Mouse (Mus musculus) c-Kit-positive CD71-positive TER-119-negative erythroid progenitor cells, embryonic 14.5 days (primary cell): ENCODE results near the gene Fhit.

Experiments
- DNase-seq: peaks from one replicate; pipeline ENCODE4 v3.0.0-alpha.2; 2013; ENCODE audit warnings: low read depth

Fhit gene

GRCm38 (mm10) chr14:9684362-9684761 is 1477.5 kb downstream of the Fhit start:
- no peak for DNase-seq

DNA sequence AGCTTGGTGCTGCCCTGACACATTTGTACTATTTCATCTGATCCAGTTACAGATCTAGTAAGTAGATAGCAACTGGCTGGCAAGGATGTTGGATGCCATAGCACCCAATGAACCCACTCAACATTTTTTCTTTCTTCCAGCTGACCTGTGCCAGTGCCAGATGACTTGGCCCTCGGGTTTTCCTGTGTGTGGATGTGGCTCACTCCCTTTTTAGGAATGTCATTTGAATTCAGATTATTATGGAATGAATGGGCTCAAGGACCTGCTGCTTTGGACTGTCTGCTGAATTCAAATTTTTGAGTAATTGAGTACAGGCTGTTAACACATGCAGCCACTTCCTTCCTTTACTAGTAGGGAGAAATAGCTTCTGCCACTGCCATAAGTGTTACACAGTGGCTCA is 1489.1 kb downstream of the Fhit start:
- no peak for DNase-seq

GRCm38 (mm10) chr14:9671776-9672175 is 1490.1 kb downstream of the Fhit start:
- DNase-seq: no peak

- no peak for DNase-seq
These were observed 1492.1 kb downstream of the Fhit start for GRCm38 (mm10) chr14:9669766-9670165.

GRCm38 (mm10) chr14:9658445-9658844 is 1503.4 kb downstream of the Fhit start:
- DNase-seq: no peak

DNA sequence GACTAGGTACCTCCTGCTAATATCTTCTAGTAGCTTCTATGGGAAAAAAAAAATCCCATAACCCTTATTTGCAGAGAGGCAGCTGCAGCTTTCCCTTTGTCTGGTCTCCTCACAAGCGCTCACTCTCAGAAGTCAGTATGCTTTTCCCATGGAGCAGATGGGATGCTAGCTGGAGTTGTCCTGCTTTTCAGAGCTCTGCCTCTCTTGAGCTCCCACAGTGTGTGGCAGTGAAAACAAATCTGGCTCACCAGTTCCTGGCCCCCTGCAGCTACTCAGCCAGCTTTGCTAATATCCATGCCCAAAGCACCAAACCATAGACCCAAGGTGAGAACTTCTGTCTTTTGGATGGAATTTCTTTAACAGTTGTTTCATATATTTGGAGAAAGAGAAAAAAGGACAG is 1510.4 kb downstream of the Fhit start:
- DNase-seq: no peak

- no peak for DNase-seq
These were observed 1513.4 kb downstream of the Fhit start for GRCm38 (mm10) chr14:9648416-9648815.

- DNase-seq: no peak
These were observed 1515.6 kb downstream of the Fhit start for GRCm38 (mm10) chr14:9646233-9646632.

GRCm38 (mm10) chr14:9644216-9645166 is 1517.3 kb downstream of the Fhit start:
- no peak for DNase-seq

- no peak for DNase-seq
These were observed 1518.1 kb downstream of the Fhit start for GRCm38 (mm10) chr14:9643700-9644099.

DNA sequence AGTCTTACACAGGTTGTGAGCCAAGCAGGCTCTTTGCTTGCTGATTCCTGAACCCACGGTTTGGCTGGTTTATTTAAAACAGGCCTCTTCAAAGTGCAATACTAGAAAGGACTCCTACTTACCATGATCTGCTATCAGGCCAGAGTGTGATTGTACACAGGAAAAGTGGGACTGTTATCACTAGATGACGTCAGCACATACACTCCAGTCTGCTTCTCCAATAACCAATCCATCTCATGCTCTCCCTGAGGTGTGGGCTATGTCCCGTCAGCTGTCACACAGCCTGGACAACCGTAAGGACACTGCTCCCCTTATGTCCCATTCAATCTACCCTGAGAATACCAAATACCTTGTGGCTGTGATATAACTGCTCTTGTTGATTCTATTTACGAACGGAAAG is 1519.2 kb downstream of the Fhit start:
- no peak for DNase-seq

DNA sequence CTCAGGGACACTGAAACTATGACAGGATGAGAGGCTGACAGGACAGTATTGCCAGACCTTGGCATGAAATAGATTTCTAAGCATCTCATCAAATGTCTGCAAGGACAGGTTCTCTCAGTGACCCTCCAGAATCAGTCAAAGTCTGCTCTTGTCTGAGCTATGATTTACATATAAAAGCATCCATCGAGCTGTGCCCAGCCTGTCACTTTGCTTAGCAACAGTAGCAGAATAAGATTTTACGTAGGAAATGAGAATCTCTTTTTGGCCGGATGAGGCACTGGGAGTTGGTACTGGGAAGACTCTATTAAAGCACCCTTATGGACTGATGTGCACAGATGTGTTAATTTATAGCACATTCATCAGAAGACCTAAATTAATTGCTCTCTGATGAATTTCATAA is 1519.8 kb downstream of the Fhit start:
- DNase-seq: no peak

DNA sequence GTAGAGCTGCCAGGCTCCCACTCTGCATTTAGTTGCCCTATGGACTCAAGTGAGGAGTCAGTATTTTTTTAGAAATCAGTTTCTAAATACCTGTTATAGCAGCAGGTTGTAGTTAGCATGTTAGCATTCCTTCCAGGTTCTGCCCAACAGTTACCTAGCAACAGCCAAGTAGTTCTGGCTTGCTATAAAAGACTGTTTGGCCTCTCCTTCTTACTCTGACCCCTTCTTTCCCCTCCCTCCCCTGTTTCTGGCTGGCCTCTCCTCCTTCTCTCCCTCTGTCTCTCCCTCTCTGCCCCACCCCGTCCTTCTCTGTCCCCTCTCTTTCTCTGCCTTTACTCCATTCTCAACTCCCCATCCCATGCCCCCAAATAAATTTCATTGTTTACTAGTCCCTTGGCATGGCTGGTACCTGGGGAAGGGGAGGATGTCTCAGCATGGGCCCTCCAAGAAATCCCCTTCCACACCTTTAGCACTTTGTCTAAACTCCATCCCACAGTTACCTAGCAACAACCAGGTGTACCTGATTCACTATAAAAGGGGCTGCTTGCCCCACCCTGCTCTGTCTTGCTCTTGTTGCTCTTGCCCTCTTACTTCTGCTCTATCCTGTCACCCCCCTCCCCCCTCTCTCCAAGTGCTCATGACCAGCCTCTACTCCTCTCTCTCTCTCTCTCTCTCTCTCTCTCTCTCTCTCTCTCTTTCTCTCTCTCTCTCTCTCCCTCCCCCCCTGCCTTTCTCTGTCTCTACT is 1527.4 kb downstream of the Fhit start:
- DNase-seq: no peak

DNA sequence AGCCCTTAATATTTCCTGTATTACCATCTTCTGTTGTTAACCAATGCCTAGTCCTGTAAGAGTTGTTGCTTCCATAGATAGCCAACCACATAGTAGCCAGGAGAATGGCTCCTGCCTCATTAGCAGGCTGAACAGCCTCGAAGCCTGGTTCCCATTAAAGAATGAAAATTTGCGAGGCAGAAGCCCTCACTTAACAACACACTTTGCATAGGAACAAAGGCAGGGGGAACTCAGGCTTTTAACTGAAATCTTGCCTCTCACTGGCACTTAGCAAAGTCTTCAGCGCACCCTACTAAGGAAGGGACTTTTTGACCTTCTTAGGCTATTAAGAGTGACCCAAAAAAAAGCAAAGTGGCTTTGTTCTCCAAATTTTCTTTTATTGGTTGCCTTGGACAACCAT is 1529.3 kb downstream of the Fhit start:
- DNase-seq: no peak

DNA sequence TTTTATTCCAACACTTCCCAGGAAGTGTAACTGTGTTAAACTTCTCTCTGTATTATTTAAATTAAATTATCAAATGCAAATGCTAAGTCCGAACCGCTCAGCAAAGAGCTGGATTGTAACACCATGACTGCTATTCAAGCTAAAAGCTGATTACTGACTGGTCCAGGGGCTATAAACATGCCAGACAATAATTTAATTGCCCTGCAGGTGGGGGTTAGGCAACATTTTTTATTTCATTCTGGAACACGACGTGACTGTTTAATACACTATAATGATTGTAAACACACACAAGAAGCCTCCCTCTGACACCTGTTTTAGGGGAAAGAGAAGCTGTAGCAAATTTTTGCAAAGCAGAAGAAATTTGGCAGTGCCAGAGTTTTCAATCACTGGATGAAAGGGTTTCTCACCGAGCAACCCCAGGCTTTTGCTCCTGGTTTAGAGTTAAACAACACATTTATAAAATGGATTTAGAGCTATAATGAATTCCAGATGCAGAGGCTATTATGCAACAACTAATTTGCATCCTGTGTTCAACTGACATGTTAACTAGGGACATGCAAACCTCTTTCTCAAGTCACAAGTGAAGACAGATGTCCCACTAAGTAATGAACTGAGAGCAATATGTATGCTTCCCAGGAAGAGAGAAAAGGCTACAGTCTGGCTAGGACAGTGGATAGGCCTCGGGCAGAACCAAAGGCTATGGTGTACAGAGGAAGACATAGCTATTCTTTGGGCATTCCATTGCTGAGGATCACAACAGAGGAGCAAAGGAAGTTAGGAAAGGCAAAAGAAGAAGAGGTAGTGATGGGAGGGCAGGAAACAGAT is 1538.4 kb downstream of the Fhit start:
- no peak for DNase-seq

GRCm38 (mm10) chr14:9620902-9621540 is 1540.8 kb downstream of the Fhit start:
- no peak for DNase-seq

- no peak for DNase-seq
These were observed 1542.0 kb downstream of the Fhit start for GRCm38 (mm10) chr14:9619840-9620239.

DNA sequence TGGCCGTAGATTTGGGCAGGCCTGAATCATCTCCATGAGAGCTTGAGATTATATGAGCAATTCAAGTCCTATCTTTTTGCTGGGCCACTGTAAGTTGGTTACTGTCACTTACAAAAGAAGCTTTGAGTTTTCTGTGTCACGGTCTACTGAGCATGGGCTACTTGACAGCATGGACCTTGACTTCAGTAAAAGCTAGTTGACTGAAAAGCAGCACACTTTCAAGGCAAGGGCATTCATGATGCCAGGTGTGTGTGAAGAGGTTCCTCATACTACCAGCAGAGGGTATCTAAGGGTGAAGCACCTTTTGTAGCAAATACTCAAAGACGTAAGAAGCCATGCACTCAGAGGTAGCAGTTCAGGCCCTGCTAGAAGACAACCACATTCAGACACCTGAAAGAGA is 1548.7 kb downstream of the Fhit start:
- DNase-seq: no peak

DNA sequence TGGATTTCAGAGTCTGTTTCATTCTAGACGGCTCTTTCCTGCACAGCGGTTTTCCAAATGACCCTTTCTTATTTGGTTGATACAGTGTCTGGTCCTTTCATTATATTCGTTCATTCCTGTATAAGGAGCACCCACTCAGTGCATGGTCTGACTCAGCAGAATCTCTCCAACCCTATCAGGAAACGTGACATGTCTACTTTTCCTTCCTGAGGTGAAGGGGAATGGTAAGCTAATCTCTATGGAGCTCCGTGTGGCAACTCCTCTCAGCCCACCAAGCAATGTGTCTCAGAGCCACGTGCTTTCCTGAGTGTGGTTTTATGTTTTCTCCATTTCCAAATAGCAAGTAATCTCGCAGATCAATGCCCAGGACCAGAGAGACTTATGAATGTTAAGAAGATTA is 1552.7 kb downstream of the Fhit start:
- no peak for DNase-seq

DNA sequence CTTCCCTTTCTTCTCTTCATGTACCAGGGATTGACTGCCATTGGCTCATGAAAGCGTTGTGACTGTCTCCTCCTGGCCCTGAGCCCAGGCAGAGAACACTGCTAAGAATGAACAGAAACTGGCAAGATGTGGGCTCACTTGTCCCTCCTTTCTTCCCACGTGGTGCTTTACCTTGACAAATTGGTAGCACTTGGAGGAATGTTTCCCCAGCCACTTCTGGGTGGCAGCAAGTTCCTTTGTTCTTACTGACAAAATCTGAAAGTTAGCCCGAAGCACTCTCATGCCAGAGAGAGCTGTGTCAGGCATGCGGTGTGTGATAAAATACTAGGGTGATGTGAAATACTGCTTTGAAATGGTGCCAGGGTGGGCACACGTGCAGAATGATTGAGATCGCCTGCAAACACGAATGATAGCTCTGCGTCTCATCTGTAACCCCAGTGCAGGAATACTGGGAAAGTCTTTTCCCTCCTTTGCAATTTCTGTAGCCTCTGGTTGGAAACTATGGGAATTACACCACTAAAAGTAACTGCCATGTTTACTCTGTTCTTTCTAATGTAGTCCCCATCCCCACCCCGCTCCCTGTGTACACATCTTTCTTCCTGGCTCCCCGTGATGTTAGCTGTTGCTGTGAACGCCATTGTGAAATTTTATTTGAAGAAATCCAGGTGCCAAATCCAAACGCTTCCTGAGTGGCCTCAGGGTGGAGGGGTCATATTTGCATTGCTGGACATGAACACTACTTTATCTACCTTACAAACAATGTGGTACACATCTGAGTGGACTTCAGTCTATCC is 1555.1 kb downstream of the Fhit start:
- DNase-seq: no peak

- DNase-seq: no peak
These were observed 1561.6 kb downstream of the Fhit start for GRCm38 (mm10) chr14:9600271-9600670.
